Mouse (Mus musculus): ENCODE data around the gene Cct3.

DNA sequence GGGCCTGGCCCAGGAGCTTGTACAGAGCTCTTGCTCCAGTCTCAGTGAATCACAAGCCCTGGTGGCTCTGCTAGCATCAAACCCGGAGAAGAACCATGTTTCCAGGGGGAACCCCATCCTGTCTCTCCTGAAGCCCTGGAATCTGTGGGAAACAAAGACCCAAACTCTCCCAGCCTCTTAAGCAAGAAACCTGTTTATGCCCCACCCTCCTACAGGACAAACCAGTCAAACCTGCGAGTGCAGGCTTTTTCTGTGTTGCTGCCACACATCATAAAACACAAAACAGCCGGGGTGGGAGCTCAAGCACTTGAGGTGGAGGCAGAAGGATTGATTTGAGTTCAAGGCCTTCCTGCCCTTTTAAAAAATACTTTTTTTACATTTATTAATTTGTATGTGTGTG is 34.6 kb upstream of the Cct3 start:
- no peak for TF ChIP-seq POLR2A (IDR thresholded peaks at IDR 0.05; ENCODE audit: control insufficient read depth, extremely low read depth, insufficient read depth, low read length, poor library complexity)
- no peak for TF ChIP-seq CTCF (IDR thresholded peaks at IDR 0.05; ENCODE audit: borderline replicate concordance, control insufficient read depth, extremely low read depth, insufficient read depth, low read length, poor library complexity)
